Mouse (Mus musculus) c-Kit-positive CD71-negative TER-119-negative erythroid progenitor cells, embryonic 14.5 days (primary cell): Measurements from ENCODE around the gene Hyou1.
"Not testable (repeated sequence)": the region's sequence is repeated elsewhere in the genome, so short reads cannot be mapped to it uniquely, and the experiment has no call there.

Source experiments
- DNase-seq: peaks from one replicate; pipeline ENCODE4 v3.0.0-alpha.2; 2013; ENCODE audit warnings: low read depth

Hyou1 gene

DNA sequence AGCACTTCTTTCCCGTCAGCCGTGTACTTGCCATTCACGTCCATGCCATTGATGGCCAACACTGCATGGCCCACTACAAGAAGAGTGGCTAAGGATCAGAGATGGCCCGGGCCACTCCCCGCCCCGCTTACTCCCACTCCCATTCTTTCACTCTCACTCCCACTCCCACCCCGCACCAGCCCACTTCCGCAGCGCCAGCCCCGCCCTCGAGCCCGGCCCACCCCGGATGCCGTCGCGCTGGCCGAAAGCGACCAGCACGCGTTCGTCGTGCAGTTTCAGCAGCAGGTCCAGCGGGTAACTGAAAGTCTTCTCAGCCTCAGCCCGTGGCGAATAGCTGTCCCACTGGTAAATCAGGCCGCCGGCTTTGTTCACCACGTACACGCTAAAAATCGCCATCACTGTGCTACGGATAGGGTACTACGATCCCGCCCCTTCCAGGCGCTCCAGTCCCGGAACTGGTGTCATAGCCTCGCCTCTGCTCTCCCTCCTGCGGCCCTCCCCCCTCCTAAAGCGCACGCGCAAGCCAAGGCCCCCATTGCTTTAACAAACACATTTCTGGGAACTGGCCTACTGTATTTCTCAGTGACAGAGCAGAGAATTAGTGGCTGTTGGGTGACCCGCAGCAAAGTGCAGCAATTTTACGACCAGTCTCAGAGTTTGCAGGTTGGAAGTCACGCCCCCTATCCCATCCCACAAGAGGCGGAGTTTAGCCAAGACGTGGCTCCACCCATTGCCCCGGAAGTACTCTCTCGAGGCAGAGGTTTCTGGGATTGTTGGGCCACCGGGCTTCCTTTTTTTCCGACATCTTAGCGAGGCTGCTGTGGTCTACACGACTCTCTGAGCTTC, 27.8 kb downstream of the Hyou1 start, which contains the start of the genes Rps25 and Trappc4:
Gene Rps25, plus strand, starts transcription at position 234 of the 846 bp plus-strand sequence.
Gene Trappc4, minus strand, starts transcription at position 695 of the 846 bp plus-strand sequence.
- DNase-seq = peak; percentile 92

DNA sequence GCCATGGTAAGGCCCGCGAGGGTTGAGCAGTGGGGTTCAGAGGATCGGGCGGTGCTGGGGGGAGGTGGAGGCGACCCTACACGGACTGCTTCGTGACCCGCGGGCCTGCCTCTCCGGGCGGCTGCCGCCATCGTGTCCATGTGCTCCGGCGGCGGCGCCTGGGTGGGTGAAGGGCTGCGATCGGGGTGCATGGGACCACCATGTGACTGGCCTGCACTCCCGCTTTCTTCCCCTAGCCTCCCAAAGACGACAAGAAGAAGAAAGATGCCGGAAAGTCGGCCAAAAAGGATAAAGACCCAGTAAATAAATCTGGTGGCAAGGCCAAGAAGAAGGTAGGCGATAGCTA, 28.4 kb downstream of the Hyou1 start:
- DNase-seq = no peak

DNA sequence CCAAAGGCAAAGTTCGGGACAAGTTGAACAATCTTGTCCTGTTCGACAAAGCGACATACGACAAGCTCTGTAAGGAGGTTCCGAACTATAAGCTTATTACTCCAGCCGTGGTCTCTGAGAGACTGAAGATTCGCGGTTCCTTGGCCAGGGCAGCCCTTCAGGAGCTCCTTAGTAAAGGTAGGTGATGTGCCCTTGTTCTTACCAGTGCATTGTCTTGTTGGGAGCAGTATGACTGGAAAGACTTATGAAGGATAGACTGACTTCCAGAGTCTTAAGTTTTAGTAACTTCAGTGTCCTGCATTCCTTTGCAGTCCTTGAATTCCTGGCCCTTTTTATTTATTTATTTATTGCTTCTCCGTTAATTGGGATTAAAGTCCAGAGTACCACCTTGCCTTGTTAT, 29.4 kb downstream of the Hyou1 start:
- not testable (repeated sequence) for DNase-seq

DNA sequence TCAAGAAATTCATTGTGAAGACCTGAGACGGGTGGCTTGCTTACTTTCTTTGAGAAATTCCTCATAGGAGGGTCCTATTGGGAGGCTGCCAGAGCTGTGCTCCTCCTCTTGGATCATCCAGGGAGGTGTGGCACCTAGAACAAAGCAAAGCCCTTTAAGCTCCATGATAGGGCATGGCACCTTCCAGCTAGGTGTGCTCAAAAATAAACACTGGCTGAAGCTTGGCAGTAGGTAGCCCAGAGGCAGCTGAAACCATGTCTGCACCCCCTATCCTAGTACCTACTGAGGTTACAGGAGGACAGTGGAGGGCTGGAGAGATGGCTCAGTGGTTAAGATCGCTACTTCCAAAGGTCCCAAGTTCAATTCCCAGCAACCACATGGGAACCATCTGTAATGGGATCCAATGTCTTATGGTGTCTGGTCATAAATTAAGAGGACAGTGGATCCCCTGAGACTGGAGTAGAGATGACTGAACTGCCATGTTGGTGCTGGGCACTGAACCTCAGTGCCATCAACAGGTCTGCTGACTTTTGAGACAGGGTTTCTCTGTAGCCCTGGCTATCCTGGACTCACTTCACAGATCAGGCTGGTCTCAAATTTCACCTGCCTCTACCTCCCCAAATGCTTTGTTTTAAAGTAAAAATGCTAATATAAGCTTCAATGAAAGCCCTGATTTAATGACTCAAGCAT, 31.5 kb downstream of the Hyou1 start:
- no peak for DNase-seq

DNA sequence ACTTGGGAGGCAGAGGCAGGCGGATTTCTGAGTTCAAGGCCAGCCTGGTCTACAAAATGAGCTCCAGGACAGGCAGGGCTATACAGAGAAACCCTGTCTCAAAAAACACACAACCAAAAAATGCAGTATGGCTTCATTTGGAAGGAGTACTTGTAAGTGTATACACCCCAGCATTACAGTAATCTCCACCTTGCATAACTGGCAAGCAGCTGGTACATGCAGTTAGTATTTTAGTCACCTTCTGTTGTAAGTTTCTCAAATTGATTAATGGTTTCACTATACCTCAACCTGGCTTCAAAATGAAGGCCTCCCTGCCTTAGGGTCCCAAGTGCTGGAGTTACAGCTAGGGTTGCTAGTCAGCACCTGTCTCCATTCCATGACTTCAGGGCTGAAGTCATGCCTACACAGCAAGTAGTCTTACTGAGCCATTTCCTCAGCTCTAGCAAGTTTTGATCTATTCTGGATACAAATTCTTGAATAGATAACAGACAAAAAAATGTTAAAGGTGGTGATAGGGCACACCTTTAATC, 32.4 kb downstream of the Hyou1 start:
- no peak for DNase-seq

DNA sequence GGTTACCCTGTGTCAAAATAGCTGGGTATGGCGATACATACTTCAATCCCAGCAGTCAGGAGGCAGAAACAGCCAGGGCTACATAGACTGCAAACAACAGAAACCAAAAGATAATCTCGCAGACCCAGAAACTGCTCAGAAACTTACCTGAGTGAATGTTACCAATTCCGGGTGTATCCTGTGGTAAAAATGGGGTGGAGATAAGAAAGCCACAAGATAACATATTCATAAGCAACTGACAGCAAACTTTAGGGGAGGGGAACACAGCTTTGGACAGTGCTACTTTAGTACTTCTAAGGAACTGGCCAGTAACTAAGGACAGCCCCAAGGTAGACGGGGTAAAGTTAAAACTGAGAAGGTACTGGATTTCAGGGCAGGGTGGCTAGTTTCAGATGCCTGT, 33.0 kb downstream of the Hyou1 start:
- DNase-seq = no peak

DNA sequence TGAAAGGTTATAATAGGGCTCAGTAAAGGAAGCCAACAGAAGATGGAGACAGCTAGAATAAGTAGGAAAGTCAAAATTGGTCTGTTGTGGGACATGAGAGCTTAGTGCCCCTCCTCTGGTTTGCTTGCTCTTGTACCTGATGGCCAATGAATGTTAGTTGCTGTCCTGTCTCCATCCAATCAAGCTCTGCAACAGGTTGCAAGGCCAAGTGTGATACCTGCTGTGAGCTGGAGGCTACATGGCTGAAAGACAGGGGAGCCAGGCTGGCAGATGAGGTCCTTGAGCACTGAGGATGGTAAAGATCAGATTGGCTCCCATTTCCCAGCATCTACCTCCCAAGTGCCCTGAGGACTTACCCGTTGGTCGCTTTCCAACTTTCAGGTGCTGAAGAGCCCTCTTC, 33.5 kb downstream of the Hyou1 start:
- no peak for DNase-seq

DNA sequence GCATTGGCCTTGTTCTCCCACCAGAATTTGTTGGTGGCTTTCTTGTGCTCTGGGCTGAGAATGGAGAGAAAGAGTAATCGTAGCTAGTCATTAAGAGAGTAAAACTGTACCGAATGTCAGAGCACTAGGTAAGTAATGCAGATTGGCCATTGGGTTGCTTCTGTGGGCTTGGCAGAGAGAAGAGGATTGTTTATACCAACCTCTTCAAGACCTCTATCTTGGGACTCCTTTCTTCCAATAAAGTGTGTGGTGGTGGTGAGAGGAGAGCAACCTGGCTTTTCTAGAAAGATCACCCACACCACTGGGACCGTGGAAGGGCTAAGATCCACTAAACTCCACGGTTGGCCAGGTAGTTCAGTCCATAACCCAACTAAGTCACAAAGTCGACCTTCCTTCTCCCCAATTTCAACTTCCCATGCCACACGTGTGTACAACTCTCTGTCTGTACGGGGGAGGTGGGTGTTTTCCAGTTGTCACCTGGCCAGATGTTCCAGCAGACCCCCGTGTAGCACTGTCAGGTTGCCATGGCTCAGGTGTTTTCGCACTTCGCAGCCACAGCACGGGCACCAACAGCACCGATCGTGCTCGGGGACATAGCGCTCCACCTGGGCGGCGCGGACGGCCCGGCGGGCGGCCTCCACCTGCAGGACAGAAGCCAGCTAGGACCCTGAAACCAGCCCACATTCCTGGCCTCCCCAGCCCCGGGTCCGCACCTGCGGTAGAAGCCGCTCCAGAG, 38.0 kb downstream of the Hyou1 start:
- no peak for DNase-seq

DNA sequence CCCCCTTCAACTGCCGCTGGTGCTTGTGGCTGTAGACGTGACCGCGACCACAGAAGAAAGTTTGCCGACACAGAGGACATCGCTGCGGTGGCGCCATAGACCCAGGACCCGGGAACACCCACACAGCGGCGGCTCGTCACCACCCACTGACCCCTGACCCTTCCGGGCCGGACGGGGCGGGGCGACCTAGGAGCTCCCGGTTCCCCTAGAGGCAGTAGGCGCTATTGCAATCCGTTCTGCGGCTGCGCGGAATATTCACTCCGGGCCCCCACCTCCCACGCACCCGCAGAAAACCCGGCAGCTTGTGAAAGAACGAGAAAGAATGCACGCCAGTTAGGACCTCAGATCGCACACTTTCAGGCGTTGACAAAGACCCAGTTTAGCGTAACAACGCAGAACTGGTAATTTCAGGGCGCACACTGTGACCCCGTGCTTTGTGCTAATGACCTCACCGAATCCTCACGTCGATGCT, 38.6 kb downstream of the Hyou1 start:
- DNase-seq = peak; percentile 91

DNA sequence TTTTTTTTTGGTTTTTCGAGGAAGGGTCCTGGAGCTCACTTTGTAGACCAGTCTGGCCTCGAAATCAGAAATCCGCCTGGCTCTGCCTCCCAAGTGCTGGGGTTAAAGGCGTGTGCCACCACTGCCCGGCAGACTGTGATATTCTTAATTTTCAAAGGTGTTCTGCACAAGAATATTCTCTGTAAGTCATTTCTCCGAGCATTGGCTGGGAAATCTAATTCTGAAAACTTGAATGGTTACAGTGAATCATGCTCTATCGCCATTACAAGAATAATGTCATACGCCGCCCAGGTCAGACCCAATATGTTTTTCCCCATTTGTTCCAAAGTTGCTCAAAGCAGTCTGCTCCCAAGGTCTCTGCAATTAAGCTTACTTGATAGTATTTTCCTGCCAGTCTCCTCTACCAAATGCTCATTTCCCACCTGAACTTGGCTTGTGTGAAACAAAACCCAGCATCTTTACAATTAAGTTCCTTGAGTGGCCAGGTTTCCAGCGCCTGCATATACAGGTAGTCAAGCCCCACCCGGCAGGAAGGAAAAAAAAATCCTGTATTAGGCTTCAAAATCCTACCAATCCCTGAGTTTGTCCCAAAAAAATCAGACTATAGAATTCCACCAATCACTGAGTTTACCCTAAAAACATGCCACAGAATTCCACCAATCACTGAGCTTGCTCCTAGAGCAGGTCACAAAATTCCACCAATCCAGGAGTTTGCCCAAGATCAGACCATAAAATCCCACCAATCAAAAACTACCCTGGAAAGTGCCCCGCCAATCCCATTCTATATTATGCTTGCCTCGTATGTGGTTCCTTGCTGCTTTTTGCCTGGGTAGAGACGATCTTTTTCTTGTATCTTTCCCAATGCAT, 39.5 kb downstream of the Hyou1 start, which contains the start of gene Ccdc84:
Gene Ccdc84, minus strand, starts transcription at position 51 of the 867 bp plus-strand sequence.
- DNase-seq = no peak

DNA sequence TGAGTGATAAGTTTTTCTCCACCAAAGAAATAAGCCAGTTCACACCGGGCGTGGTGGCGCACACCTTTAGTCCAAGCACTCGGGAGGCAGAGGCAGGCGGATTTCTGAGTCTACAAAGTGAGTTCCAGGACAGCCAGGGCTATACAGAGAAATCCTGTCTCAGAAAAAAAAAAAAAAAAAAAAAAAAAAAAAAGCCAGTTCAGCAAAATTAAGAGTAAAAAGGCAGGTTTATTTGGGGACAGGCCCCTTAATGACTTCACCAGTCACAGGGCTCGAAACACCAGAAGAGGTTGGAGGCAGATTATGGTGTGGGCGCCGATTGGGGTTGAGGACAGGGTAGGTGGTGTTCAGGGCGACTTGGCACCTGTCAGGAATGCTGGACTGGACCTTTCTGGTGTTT, 40.4 kb downstream of the Hyou1 start:
- not testable (repeated sequence) for DNase-seq

DNA sequence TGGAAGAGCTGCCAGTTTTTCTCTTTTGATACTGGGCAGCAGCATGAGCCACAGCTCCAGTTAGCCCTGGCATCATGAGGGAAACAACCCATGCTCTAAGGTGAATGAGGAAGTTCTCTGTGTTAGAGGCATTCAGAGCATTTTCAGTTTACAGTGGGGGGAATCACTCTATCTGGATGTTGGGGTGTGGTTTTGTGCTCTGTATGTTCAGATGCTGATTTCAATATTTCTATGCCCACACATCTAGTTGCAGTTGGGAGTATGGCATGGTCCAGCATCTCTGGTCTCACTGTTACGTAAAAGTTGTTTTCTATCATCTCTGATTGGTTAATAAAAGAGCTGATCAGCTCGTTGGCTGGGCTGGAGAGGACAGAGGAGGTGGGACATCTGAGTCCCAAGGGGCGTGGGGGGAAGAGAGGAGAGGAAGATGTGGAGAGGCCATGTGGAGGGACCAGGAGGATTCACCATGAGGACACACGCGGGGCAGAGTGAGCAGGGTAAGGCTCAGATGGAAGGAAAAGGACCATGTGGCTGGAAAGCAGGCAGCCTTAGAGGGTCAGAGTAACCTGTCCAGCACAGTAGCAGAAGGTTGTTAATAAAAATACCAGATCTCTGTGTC, 41.1 kb downstream of the Hyou1 start:
- DNase-seq = no peak

DNA sequence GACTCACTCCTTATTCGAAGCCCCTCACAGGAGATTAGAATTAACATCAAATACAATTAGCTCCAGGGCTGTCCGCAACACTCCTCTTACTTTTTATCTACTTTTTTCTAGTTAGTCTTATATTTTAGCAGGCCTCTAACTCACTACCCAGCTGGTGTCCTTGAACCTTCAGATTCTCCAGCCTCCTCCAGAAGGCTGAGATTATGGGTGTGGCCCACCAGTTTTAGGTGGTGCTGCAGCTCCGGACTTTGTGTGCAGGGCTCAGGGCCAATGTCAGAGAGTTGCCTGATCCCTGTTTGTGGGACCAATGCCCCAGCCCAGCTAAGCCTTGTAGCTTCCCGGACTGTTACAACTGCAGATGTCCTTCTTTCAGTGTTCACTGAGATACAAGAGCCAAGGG, 44.3 kb downstream of the Hyou1 start:
- DNase-seq = no peak

DNA sequence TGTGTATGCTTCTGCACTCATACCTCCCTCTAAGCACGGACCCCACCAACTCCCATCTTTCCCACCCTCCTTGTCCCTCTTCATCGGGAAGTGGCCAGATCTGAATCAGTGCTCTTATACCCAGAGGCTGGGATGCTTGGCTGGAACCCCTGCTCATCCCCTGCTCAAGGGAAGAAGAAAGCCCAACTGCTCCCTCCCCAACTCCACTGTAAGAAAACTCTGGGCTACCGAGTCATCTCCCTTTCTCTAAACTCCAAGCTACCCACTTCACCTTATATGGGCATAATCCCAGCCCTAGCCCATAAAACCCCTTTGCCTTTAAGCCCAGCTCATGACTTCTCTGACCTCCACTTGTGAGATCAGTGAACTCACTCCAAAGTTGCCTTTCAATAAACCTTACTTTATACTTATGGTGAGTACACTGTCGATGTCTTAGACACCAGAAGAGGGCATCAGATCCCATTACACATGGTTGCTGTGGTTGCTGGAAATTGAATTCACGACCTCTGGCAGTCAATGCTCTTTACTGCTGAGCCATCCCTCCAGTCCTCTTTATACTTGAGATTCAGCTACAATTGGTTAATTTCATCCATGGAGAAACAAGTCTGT, 53.4 kb downstream of the Hyou1 start:
- DNase-seq = no peak

DNA sequence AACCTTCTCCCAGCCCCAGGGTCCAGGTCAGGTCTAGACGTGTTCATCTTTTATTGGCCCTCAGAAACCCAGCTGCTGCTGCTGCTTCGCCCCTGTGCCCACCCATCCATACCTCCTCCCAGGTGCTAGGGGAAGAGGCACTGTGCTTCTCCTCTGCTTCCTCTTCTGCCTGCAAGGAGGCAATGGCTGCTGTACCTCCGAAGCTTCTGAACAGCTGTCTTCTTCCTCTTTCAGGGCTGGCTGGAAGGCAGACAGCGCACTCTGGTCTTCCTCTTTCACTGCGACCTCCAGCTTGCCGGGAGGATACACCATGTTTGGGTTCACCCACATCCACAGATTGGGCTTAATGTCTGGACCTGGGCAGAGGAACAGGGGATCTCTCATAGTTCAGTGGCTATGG, 56.5 kb downstream of the Hyou1 start:
- DNase-seq = peak; percentile 51

DNA sequence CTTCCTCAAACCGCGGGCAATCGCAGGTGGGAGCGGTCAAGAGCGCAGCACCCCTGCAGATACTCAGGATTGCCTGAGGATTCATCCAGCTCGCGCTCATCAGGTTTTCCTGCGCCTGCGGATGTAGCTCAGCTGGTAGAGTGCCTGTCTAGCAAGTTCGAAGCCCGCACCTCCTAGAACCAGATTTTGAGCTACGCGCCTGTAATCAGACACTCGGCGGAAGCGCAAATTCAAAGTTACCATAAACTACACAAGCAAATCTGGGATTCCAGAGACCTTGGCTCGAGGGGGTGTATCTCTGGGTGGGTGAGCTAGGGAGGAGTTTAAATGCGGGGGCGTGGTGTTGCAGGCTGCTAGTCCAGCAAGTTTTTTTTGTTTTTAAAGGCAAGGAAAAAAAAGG, 61.7 kb downstream of the Hyou1 start, which contains the start of gene Foxr1:
Gene Foxr1, minus strand, starts transcription at position 176 of the 400 bp plus-strand sequence.
- DNase-seq = no peak
